Mouse (Mus musculus) macrophage (primary cell): ENCODE measurements around the gene Gsg1l2. TPM values are rescaled to one million over a fixed set of nuclear protein-coding genes. Genes with fewer than 3 reads are reported as not detected.

Experiments
- H3K27ac ChIP-seq: fragments of 350-480 bp; formaldehyde crosslinking; 2 replicates; pipeline ENCODE4 v1.9.0; 2021
- H3K36me3 ChIP-seq: fragments of 350-480 bp; formaldehyde crosslinking; 2 replicates; pipeline ENCODE4 v1.9.0; 2021; ENCODE audit errors: inconsistent target
- H3K4me3 ChIP-seq: fragments of 350-480 bp; formaldehyde crosslinking; 2 replicates; pipeline ENCODE4 v1.9.0; 2021; ENCODE audit errors: inconsistent target
- H3K79me2 ChIP-seq: fragments of 350-480 bp; formaldehyde crosslinking; 2 replicates; pipeline ENCODE4 v1.9.0; 2021; ENCODE audit errors: inconsistent target
- WGBS: methylation state at CpG from one replicate; pipeline ENCODE4 v1.1.7; 2026; ENCODE audit warnings: inconsistent platforms; ENCODE audit not compliant: missing documents; 5-methylcytosine and 5-hydroxymethylcytosine counted together
- polyA plus RNA-seq: library from polyadenylated mRNA; stranded (reverse); fragments of 250-400 nt; gene quantifications from 3 replicates; pipeline ENCODE4 v1.2.4, GENCODE M21; 2018; ENCODE audit warnings: inconsistent platforms
- total RNA-seq, 78 experiments: library from RNA; depleted of rRNA; stranded (reverse); fragments of 250-400 nt; gene quantifications; 1 replicate in 9 of 78; 2 replicates in 24 of 78; 3 replicates in 43 of 78; 4 replicates in 2 of 78; pipeline ENCODE4 v1.2.4; 2018; ENCODE audit warnings: inconsistent platforms in 56 of 78

Gsg1l2 gene
- total RNA-seq (2018; cell fraction: chromatin; rRNA removed) = not detected
- not detected for total RNA-seq (2018; cell fraction: cytosol; rRNA removed)
- total RNA-seq (2018; cell fraction: nucleus; rRNA removed) = 1 to 10 TPM in 1 of 26 experiments, not detected in 25; 1.8 TPM
- polyA plus RNA-seq = not detected in 3 replicates

GRCm38 (mm10) chr11:67774379-67774778, at the start of gene Gsg1l2:
Gene Gsg1l2, plus strand, starts transcription at chr11:67774608.
- no peak within 1 kb of the TSS for H3K27ac ChIP-seq
- no peak within 1 kb of the TSS for H3K4me3 ChIP-seq
- WGBS = 90% methylated on average over 12 of the region's 12 CpGs
- no peaks in the 10 kb centered on the region for H3K79me2 ChIP-seq
- H3K36me3 ChIP-seq = no peaks in the 10 kb centered on the region

GRCm38 (mm10) chr11:67727095-67727494, 47.3 kb upstream of the Gsg1l2 start:
- H3K4me3 ChIP-seq = no peak overlapping the region
- no peaks in the 10 kb centered on the region for H3K79me2 ChIP-seq
- no peaks in the 10 kb centered on the region for H3K36me3 ChIP-seq
- H3K27ac ChIP-seq = no peak overlapping the region
- 86% methylated on average over 6 of the region's 6 CpGs for WGBS

- Histone ChIP-seq H3K4me3 (no peak overlapping the region), H3K36me3 (no peaks in the 10 kb centered on the region), H3K79me2 (no peaks in the 10 kb centered on the region), H3K27ac (no peak overlapping the region)
These were observed 45.7 kb upstream of the Gsg1l2 start for GRCm38 (mm10) chr11:67728726-67729125.

GRCm38 (mm10) chr11:67731056-67731455, 43.4 kb upstream of the Gsg1l2 start:
- Histone ChIP-seq H3K27ac (no peak overlapping the region), H3K4me3 (no peak overlapping the region), H3K79me2 (no peaks in the 10 kb centered on the region), H3K36me3 (no peaks in the 10 kb centered on the region)
- 81% methylated on average over 2 of the region's 2 CpGs for WGBS

- Histone ChIP-seq H3K4me3 (no peak overlapping the region), H3K79me2 (no peaks in the 10 kb centered on the region), H3K36me3 (no peaks in the 10 kb centered on the region), H3K27ac (no peak overlapping the region)
- no CpG with 5 or more reads among the region's 1 CpGs for WGBS
These were observed 40.7 kb upstream of the Gsg1l2 start for GRCm38 (mm10) chr11:67733726-67734125.

GRCm38 (mm10) chr11:67734597-67734996, 39.8 kb upstream of the Gsg1l2 start:
- Histone ChIP-seq H3K36me3 (no peaks in the 10 kb centered on the region), H3K79me2 (no peaks in the 10 kb centered on the region), H3K4me3 (no peak overlapping the region), H3K27ac (no peak overlapping the region)
- WGBS = 64% methylated on average over 3 of the region's 3 CpGs

- Histone ChIP-seq H3K36me3 (no peaks in the 10 kb centered on the region), H3K79me2 (no peaks in the 10 kb centered on the region), H3K27ac (no peak overlapping the region), H3K4me3 (no peak overlapping the region)
- WGBS = 81% methylated on average over 6 of the region's 6 CpGs
These were observed 36.1 kb upstream of the Gsg1l2 start for GRCm38 (mm10) chr11:67738345-67738744.

GRCm38 (mm10) chr11:67738846-67739490, 35.4 kb upstream of the Gsg1l2 start:
- no peaks in the 10 kb centered on the region for H3K79me2 ChIP-seq
- 91% methylated on average over 5 of the region's 5 CpGs for WGBS
- no peak overlapping the region for H3K4me3 ChIP-seq
- H3K36me3 ChIP-seq = no peaks in the 10 kb centered on the region
- H3K27ac ChIP-seq = no peak overlapping the region

GRCm38 (mm10) chr11:67741569-67741968, 32.8 kb upstream of the Gsg1l2 start:
- Histone ChIP-seq H3K79me2 (no peaks in the 10 kb centered on the region), H3K36me3 (no peaks in the 10 kb centered on the region), H3K4me3 (no peak overlapping the region), H3K27ac (no peak overlapping the region)

GRCm38 (mm10) chr11:67756287-67756686, 18.1 kb upstream of the Gsg1l2 start:
- no peaks in the 10 kb centered on the region for H3K36me3 ChIP-seq
- H3K4me3 ChIP-seq = no peak overlapping the region
- H3K27ac ChIP-seq = no peak overlapping the region
- no peaks in the 10 kb centered on the region for H3K79me2 ChIP-seq
- 100% methylated on average over 1 of the region's 1 CpGs for WGBS

- no peaks in the 10 kb centered on the region for H3K79me2 ChIP-seq
- no peak overlapping the region for H3K27ac ChIP-seq
- H3K4me3 ChIP-seq = no peak overlapping the region
- 64% methylated on average over 15 of the region's 15 CpGs for WGBS
- no peaks in the 10 kb centered on the region for H3K36me3 ChIP-seq
These were observed 16.8 kb upstream of the Gsg1l2 start for GRCm38 (mm10) chr11:67757373-67758167.

- Histone ChIP-seq H3K79me2 (no peaks in the 10 kb centered on the region), H3K27ac (no peak within 1 kb of the TSS), H3K4me3 (no peak within 1 kb of the TSS), H3K36me3 (no peaks in the 10 kb centered on the region)
- 85% methylated on average over 14 of the region's 14 CpGs for WGBS
These were observed 3.4 kb upstream of the Gsg1l2 start, which contains the start of gene Glp2r for GRCm38 (mm10) chr11:67771053-67771452. Gene Glp2r, minus strand, starts transcription at chr11:67771153.

GRCm38 (mm10) chr11:67771691-67772090, 2.7 kb upstream of the Gsg1l2 start:
- H3K27ac ChIP-seq = no peak overlapping the region
- no peak overlapping the region for H3K4me3 ChIP-seq
- H3K79me2 ChIP-seq = no peaks in the 10 kb centered on the region
- 89% methylated on average over 2 of the region's 2 CpGs for WGBS
- H3K36me3 ChIP-seq = no peaks in the 10 kb centered on the region

GRCm38 (mm10) chr11:67772577-67772976, 1.8 kb upstream of the Gsg1l2 start:
- Histone ChIP-seq H3K36me3 (no peaks in the 10 kb centered on the region), H3K79me2 (no peaks in the 10 kb centered on the region), H3K27ac (no peak overlapping the region), H3K4me3 (no peak overlapping the region)
- WGBS = 6% methylated on average over 8 of the region's 8 CpGs

- H3K36me3 ChIP-seq = no peaks in the 10 kb centered on the region
- no peak overlapping the region for H3K27ac ChIP-seq
- H3K4me3 ChIP-seq = no peak overlapping the region
- H3K79me2 ChIP-seq = no peaks in the 10 kb centered on the region
- 18% methylated on average over 9 of the region's 11 CpGs for WGBS
These were observed 15.8 kb downstream of the Gsg1l2 start for GRCm38 (mm10) chr11:67790182-67790581.
